Mouse (Mus musculus) gastrocnemius, postnatal 14 days (tissue): Measurements from ENCODE around the gene Ubac2. TPM values are rescaled to one million over a fixed set of nuclear protein-coding genes. Genes with fewer than 3 reads are reported as not detected.

Source experiments
- DNase-seq: peaks from one replicate; pipeline ENCODE4 v3.0.0; 2021; ENCODE audit warnings: mixed read lengths
- intact Hi-C: fragments of 180-260 bp; cut with DNase I; formaldehyde crosslinking; loops from one replicate; pipeline ENCODE4 v1.15.1; 2025; ENCODE audit warnings: low total_unique reads
- total RNA-seq, 2 experiments: library from RNA; stranded (reverse); gene quantifications; 2 replicates each; pipeline ENCODE4 v1.2.3; 2021

Gene Ubac2
- total RNA-seq, 2 experiments from 2014 or later: 18.2 to 20.8 TPM

DNA sequence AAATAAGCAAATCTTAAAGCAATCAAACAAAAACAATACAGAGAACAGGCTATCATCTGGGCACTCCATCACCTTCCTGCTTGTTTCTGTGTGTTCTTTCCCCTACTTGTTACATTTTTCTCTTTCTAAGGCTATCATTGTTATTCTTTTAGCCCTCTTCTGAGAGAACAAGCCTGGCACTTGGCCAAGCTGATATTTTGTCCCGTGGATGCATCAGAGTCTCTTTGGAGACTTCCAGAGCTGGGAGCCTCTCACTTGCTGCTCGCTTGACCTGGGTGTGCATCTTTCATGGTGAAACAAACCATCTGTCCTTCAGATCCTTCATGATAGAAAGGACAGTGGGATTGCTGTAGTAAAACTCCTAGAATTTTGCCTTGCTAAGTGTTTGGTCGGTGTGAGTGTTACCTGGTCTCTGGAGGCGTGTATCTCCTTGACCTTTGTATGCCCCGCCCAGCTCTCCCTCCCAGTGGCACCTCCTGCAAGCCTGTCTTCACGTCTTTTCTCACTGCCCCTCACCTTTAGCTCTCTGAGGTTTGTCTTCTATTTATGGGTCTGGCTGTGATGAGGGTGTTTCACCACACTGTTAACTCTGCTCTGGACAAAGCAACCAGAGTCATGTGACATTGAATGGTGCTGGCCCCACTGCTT, 5.9 kb downstream of the Ubac2 start:
- DNase-seq: no peak
- intact Hi-C loops: no loop called here

DNA sequence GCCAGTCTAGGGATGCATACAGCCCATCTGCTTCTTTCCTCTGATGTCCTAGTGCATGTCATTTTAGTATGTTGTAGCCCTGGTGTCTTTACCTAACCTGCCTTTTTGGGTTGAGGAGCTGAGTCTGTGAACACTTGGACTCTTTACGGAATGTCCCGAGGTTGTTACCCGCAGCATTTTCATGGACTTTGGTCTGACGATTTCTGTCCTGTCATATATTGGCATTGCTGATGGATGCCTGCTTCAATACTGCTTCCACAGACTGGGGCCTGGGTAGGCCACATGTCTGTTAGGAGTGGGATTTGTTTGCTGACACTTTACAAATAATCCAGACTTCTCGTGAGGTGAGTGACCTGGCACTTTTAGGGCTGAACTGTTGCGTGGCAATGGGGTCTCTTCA, 15.3 kb downstream of the Ubac2 start:
- intact Hi-C loops: no loop called here

DNA sequence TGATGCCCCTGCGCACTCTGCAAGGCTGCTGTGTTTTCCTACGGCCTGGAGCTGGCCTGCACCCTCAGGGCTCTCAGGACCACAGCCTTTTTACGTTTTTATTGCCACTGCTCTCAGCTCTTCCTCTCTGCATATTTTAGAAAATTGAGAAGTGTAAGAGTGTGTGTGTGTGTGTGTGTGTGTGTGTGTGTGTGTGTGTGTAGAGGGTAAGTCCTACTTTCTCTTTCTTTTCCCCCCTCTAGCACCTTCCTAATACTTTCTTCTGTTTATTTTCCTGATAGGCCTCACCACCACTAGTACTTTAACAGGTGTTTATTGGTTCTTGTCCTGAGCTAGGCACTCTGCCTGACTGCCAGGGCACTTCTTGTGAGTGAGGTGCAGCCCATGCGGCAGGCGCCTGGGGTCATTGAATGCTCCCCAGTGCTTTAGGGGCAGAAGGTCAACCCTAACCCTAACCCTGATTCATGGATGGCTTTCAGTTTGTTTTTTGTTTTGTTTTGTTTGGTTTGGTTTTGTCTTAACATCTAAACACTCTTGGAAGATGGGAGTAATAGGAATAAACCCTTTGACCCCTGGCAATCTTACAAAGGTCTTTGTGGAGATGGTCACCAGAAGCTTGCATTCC, 16.2 kb downstream of the Ubac2 start:
- intact Hi-C loops: no loop called here
- DNase-seq: no peak

More for the DNA sequence above, 15.3 kb downstream of the Ubac2 start:
- DNase-seq: no peak

DNA sequence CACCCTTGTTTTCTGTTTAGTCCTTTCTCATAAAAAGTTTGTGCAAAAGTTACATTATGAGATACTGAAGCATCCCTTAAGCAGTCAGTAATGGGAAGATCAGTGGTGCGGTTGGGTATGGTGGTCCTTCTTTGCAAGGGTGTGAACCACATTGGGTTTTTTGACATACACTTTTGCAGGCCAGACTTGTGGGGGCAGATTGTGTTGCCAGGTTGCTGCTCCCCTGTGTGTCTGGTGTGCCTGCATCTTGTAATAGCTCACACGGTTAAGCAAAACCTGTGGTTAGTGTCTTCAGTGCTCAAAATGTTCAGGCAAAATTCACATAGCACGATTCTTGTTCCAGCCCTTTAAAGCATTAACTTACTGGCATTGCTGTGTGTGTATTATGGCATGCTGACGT, 16.9 kb downstream of the Ubac2 start:
- no peak for DNase-seq
- intact Hi-C loops: no loop called here

DNA sequence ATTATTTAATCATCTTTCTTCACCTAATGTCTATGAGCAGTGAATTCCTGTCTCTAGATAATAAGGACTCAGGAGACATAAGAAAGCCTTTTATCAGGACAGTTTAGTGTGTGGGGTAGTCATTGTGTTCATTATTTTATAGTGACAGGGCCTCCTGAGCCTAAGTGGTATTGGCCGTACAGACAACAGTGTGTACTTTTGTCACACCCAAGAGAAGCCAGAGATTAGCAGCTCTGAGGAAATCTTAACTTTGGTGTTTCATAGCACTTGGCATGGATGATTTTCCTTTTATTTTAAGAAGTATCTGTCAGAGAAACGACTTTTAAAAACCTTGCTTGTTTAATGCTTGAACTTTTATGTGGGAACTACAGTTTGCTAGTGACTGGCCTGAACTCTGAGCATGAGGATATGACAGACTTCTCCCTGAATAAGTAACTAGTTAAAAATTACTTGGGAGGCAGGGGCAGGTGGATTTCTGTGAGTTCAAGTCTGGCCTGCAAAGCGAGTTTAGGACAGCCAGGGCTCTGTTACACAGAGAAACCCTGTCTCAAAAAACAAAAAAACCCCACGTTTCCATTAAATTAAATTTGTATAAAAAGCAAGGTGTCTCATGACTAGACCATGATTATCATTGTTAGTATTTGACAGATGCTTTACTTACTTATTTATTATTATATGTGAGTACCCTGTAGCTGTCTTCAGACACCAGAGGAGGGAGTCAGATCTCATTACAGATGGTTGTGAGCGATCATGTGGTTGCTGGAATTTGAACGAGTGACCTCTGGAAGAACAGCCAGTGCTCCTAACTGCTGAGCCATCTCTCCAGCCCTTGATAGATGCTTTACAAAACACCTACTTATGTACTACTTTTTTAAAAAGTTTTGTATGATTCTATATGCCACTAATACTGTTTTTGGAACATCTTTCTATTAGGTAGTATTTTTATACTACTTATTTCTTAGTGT, 18.0 kb downstream of the Ubac2 start:
- intact Hi-C loops: no loop called here

DNA sequence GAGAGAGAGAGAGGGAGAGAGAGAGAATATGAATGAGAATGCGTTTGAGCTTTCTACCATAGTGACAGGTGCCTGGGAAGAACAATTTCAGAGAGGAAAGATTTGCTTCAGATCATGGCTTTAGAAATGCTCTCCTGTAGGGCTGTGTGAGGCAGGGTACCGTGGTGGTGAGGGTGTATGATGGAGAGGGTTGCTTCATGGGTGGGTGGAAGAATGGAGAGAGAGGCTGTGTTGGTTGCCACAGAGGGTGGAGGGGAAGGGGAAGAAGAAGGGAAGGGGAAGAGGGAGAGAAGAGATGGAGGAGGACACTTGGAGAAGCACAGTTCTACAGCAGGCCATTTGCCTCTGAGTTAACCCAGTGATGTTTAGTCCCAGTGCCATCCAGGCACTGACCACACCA, 19.4 kb downstream of the Ubac2 start:
- DNase-seq: no peak
- intact Hi-C loops: no loop called here

More for the DNA sequence above, 18.0 kb downstream of the Ubac2 start:
- no peak for DNase-seq

DNA sequence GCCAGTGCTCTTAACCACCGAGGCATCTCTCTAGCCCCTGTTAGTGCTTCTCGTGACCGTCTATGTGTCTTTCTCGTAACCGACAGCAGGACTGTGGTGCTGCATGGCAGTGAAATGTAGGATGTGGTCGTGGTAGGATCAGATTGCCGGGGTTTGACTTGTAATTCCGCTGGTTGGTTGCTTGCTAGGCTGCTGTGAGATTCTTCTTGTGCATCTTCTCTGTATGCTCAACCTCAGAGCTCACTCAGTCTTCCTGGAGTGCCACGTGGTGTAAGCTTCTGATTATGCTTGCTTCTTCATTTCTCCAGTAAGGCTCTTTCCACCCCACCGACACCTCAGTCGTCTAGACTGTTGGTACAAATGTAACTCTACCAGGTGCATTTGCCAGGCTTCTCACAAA, 20.1 kb downstream of the Ubac2 start:
- intact Hi-C loops: no loop called here
- DNase-seq: no peak

DNA sequence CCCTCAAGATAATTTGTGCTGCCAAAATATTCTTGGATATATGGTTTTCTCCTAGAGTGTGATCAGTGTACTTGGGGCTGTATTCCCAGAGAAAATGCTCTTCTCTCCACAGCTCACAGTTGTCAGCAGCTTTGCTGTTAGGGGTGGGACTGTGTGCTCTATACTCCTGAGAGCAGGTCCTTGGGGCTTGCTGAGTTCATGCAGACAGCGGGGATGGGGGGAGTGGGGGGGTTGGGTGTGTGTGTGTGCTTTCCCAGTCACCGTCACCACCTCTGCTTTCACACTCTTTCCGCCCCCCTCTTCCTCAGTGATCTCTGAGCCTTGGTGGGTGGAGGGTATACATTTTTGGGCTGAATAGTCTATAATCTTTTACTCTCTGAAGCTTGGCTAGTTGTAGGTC, 20.7 kb downstream of the Ubac2 start:
- no peak for DNase-seq
- intact Hi-C loops: no loop called here

DNA sequence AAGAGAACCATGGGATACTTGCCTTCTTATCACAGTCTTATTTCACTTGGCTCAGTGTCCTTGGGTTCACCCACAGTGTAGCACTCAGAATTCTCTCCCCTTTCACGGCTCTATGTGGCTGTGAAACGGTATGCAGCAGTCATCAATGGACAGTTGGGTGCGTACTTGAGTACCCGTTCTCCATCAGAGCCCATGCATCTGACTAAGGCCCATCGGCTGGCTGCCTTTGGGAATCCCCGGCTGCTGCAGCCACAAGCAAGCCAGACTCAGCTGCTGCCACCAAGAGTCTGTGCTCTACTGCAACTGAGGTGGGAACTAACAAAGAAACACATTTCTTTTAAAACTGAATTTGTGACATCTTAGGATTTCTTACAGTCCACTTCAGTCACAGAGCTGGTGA, 23.1 kb downstream of the Ubac2 start:
- intact Hi-C loops: no loop called here
- DNase-seq: no peak

DNA sequence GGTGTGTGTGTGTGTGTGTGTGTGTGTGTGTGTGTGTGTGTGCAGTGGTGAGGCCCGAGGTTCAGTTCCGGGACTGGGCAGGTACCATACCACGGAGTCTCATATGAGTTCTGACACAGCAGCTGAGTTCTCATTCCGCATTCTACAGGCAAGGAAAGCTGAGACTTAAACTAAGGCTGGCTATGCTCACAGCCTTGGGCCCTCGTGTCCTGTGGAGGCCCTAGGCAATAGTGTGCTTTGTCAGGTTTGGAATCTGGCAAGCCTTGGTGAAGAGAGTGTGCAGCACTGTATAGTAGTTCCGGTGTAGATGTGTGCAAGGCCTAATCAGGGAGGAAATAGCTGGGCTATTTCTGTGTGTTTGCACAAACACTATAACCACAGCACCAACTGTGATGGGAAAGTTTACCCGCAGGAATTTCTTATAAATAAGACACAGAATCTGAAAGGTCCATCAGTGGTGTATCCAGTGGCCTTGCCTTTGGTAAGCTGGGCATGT, 25.0 kb downstream of the Ubac2 start:
- no peak for DNase-seq
- intact Hi-C loops: no loop called here

DNA sequence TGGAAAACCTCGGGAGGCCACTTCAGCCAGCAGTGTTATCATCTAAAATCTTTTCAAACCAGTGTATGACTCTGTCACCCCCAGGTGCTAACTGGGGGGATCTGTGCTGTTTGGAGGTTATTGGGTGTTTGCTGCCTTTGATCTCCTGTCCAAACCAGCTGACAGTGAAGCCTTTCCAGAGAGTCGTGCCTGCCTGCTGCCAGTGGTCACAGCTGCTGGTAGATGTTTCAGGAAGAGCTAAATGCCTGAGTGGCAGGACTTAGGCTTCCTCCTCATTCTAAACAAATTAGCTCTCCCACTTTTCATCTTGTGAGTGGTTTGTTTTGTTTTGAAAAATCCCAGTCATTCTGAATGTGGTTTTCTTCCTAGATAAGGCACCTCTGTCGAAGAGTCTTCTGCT, 26.3 kb downstream of the Ubac2 start:
- intact Hi-C loops: no loop called here
- no peak for DNase-seq

DNA sequence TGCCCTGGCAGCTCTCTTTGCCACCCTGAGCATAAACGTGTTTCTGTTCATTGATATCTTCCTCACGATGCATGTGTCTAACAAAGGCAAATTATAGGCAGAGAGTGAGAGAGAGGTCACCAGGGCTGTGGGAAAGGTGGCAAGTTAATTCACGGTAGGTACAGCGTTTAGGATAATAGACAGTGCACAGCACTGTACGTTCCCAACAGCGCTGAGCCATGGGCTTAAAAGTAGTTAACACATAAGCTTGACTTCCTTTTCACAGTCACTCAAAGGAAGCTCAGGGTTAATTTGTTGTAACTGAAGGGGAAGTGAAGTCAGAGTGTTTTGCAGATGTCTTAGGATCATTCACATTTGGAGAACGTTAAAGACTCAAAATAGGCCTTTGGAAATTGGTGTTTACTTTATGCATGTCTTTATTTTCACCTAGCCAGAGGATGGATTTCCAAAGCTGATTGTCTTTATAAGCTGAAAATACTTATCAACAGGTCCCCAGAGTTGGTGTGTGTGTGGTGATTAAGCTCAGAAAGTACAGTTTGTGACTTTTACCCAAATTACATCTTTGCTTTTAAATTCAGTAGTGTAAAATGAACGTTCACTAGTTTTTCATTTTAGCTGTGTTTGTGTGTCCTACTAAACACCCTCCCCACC, 28.0 kb downstream of the Ubac2 start:
- DNase-seq: no peak
- intact Hi-C loops: no loop called here

DNA sequence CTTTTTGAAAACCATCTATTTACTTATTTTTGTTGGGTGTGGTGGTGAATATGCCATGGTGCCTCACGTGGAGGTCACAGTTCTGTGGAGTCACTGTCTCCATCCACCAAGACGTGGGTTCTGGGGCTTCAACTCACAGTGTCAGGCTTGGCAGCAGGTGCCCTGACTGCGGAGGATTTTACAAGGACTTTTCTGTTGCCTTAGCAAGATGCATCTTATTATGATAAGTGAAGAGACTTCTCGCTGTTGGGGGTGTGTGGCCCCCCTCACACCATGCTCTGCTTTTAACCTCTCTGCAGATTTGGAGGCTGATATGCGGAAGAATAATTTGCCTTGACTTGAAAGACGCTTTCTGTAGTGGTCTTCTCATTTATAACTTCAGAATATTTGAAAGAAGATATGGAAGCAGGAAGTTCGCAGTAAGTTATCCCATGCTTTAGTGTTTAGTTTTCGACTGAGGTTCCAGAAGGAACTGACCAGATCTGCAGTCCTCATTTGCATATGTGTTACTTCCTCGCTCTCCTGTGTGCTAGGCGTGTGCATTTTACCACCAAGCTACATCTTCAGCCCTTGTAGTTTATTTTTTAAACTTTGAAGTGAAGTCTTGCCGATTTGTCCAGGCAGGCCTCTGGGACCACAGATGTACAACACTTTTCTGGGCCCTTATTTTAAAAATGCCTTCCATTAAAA, 28.7 kb downstream of the Ubac2 start:
- intact Hi-C loops: no loop called here
- no peak for DNase-seq

DNA sequence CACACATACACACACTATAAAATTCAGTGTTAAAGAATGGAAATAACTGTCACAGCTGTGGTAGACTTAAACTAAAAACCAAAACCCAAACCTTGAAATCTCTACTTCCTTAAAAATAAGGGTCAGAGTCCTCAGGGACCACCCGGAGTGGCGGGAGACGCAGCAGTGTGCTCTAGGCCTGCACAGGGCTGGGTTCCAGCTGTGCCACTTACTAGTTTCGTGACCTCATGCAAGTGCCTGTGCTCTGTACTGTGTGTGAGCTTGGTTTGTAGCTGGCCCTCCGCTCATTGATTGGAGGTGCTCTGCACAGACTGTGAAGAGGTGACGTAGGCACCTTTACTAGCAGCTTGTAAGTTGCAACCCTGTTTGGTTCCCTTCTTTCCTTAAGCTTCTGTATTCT, 31.4 kb downstream of the Ubac2 start:
- intact Hi-C loops: no loop called here
- DNase-seq: no peak

DNA sequence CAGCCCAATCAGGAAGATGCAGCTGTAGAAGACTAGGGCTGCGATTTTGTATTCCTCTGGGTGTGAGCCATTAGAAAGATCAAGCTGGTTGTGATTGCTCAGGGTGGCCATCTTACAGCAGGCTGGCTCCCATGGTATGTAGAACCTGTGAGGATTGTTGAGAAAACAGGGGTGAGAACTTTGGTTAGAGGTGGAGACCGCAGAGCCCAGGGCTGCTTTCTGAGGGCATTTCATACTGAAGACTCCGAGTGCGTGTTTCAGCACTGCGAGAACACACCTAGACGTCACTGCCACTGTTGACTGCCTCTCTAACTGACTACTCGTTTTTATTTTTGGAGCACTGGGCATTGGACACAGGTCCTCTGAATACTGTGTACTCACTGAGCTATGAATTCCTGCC, 34.1 kb downstream of the Ubac2 start:
- DNase-seq: no peak
- intact Hi-C loops: no loop called here

DNA sequence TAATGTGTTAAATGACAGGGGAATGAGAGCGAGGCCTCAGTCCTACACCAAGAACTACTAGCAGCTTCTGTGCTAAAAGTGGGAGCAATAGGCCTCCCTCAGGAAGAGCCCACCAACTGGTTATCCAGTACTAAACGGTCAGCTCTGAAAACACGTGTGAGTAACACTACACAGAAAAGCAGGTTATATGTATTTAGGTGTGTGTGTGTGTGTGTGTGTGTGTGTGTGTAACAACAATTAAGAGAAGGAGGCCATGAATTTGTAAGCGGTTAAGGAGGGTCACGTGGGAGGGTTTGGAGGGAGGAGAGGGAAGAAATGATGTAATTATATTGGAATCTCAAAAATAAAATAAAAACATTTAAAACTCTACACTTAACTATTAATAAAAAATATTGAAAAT, 36.7 kb downstream of the Ubac2 start:
- intact Hi-C loops: loop anchor here (5.0 kb wide), 1 partner anchor 48 kb away; no protein-coding TSS in a partner anchor
- DNase-seq: no peak

DNA sequence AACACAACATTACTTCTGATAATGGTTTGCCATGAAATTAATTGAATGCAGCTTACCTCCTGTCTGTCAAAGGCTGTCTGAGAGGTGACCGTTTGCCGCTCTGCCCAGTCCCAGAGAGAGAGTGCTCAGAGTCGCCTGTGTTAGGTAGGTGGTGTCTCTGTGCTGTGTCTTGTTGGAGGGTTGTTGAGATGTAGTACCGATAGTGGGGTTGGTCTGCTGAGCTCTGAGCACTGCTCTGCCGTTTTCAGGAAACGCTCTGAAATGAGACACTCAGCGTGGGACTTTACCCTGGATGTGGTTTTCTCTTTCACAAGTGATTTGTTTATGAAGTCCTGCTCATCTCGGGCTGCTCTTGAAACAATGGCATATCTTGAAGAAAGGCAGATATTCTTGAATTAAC, 37.2 kb downstream of the Ubac2 start, which contains the start of gene Gpr18:
TSS of gene Gpr18 (minus strand) at position 161 of the 400 bp plus-strand sequence.
- no peak for DNase-seq
- intact Hi-C loops: loop anchor here (5.0 kb wide), 1 partner anchor 48 kb away; no protein-coding TSS in a partner anchor

DNA sequence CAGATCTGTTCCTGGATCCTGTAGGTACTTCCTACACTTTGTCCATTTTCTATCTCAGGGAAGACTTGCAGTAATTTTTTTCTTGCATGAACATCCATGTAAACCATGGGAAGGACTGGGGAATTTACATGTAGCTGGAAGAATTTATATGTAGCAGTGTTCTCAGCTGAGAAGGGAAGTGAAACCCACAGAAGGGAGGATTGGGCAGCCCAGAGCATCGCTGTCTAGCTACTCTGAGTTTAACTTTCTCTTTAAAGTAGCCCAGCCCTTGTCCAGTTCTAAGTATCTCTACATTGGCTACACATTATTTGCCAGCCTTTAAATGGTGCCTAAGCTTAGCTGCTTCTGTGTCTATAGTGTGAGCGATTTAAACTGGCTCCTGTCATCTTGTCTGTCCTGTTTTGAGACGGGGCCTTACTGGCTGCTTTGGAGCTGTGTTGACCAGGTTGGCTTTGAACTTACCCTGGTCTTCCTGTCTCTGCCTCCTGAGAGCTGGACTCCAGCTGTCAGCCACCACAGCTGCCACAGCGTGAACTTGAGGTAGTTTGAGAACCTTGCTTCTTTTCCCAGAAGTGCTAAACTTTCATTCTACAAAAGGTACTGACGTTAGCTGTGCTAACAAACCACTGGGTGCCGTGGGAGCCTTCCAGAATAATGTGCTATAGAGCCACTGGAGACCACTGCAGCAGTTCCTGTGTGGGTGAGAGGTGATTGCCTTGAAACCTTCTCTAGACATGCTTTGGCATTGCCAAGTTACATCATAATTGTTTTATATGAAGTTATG, 38.1 kb downstream of the Ubac2 start:
- intact Hi-C loops: loop anchor here (5.0 kb wide), 1 partner anchor 49 kb away; no protein-coding TSS in a partner anchor
- no peak for DNase-seq
